Mouse (Mus musculus) forebrain, postnatal 0 days (tissue): ENCODE data around the gene Bbs7. TPM values are rescaled to one million over a fixed set of nuclear protein-coding genes. Genes with fewer than 3 reads are reported as not detected.

ENCODE experiments used
- ATAC-seq: fragments of 200-750 bp; cut with Nextera tagmentation; 2 replicates; pipeline ENCODE4 v1.8.0; 2017; ENCODE audit warnings: mild to moderate bottlenecking, moderate library complexity
- DNase-seq: peaks from one replicate; pipeline ENCODE4 v3.0.0-alpha.2; 2015
- H3K27ac ChIP-seq: fragments of 300-500 bp; sonication (generic); 2 replicates; pipeline ENCODE4 v1.5.1; 2014; ENCODE audit warnings: low read depth, mild to moderate bottlenecking, antibody characterized with exemption, low read length, moderate library complexity, mixed read lengths
- H3K27me3 ChIP-seq: fragments of 300-500 bp; sonication (generic); 2 replicates; pipeline ENCODE4 v1.6.1; 2014; ENCODE audit warnings: mild to moderate bottlenecking, low read length, mixed read lengths; ENCODE audit not compliant: insufficient read depth
- H3K36me3 ChIP-seq: fragments of 300-500 bp; sonication (generic); 2 replicates; pipeline ENCODE4 v1.6.1; 2014; ENCODE audit warnings: mild to moderate bottlenecking, moderate library complexity; ENCODE audit not compliant: insufficient read depth
- H3K4me1 ChIP-seq: fragments of 300-500 bp; sonication (generic); 2 replicates; pipeline ENCODE4 v1.6.1; 2014; ENCODE audit warnings: antibody characterized with exemption; ENCODE audit not compliant: insufficient read depth
- H3K4me2 ChIP-seq: fragments of 300-500 bp; sonication (generic); 2 replicates; pipeline ENCODE4 v1.6.1; 2014; ENCODE audit warnings: low read depth, mild to moderate bottlenecking, moderate library complexity
- H3K4me3 ChIP-seq: fragments of 300-500 bp; sonication (generic); 2 replicates; pipeline ENCODE4 v1.5.1; 2014; ENCODE audit warnings: low read depth, low read length, mixed read lengths
- H3K9ac ChIP-seq: fragments of 300-500 bp; sonication (generic); 2 replicates; pipeline ENCODE4 v1.6.1; 2014; ENCODE audit warnings: mild to moderate bottlenecking
- H3K9me3 ChIP-seq: fragments of 300-500 bp; sonication (generic); 2 replicates; pipeline ENCODE4 v1.6.1; 2016; ENCODE audit warnings: low read length
- CTCF ChIP-seq: sonication (generic); IDR thresholded peaks from 2 replicates; pipeline ENCODE4 v1.5.1; 2016; ENCODE audit warnings: antibody characterized with exemption, control low read depth, low read depth
- WGBS: fragments of 180-500 bp; shearing (Covaris S2); extraction: QIAGEN DNeasy Blood & Tissue Kit; methylation state at CpG from one replicate; pipeline ENCODE4 v1.1.7; 2014; 5-methylcytosine and 5-hydroxymethylcytosine counted together
- polyA plus RNA-seq: library from polyadenylated mRNA; unstranded; fragments of >200 nt; fragmentation: Nextera tagmentation; extraction: Ambion mirVana; gene quantifications from 2 replicates; pipeline ENCODE4 v1.2.1, GENCODE M21; 2015
- total RNA-seq: library from RNA; depleted of rRNA; stranded (reverse); fragments of >200 nt; gene quantifications from 2 replicates; pipeline ENCODE4 v1.2.3, GENCODE M21; 2014

The Bbs7 gene
- total and polyA plus RNA-seq, 2 experiments from 2014 or later: 14.9 to 15.5 TPM

DNA sequence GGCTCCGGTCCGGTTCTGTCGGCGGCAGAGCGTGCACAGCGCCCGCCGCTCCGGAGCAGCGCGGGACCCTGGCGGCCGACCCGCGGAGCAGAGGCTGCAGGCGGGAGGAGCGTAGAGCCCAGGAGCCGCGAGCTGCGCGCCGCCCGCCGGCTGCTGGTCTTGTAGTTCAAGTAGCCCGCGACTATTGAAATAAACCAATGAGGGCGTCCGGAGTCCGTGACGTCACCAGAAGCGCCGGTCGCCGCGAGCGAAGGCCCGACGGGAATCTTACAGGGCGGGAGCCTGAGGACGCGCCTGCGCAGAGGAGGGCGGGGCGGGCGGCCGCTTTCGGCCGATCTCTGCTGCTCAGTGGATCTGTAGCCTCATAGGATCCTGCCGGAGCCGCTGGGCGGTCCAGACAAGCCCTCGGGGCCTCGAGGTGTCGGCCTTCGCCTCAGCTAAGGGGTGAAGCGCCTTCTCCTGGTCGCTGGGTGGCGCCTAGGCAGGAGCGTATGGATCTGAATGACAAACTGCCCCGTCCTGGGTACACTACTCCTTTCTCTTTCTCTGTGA is 41.4 kb downstream of the Bbs7 start, which contains the start of gene Ccna2:
TSS of gene Ccna2 (minus strand) at position 324 of the 552 bp plus-strand sequence.
- no peaks in the 10 kb centered on the region for H3K9me3 ChIP-seq
- 1% methylated on average over 57 of the region's 60 CpGs for WGBS

DNA sequence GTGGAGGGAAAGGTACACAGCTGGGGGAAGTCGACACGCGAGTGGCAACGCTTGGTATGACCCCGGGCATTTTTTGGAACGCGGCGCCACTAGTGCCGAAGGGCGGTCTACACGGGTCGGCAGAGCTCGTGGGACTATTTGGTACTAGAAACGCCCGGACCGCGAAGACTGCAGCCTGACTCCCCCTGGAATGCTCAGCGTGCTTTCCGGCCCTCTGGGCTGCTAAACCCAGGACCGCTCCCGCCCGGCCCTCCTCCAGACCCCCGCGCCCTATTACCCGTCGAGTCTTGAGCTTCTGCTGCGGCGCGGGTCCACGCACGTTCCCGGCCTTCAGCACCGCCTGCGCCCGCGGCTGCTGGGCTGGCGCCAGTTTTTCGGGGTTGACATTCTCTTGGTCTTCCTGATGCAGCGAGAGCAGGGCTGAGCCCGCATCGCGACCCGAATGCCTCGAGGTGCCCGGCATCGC is 41.9 kb downstream of the Bbs7 start:
- Histone ChIP-seq H3K27me3 (no peaks in the 10 kb centered on the region), H3K9me3 (no peaks in the 10 kb centered on the region), H3K36me3 (peaks cover 11% of the 10 kb centered on the region), H3K4me3 (peak overlapping the region; percentile 65), H3K9ac (peak overlapping the region; percentile 41), H3K27ac (no peak overlapping the region), H3K4me1 (0 out of 2 replicates have a peak, but pooled peaks cover 4% of the 10 kb centered on the region), H3K4me2 (peak overlapping the region; percentile 99)
- WGBS: under 1% methylated on average over 46 of the region's 46 CpGs
- no peak for TF ChIP-seq CTCF
- no peak; the same call in 1 of the 2 replicates for ATAC-seq
- no peak for DNase-seq

More for the DNA sequence above, 41.4 kb downstream of the Bbs7 start, which contains the start of gene Ccna2:
- ATAC-seq: peak; percentile 99
- peak; percentile 58 for TF ChIP-seq CTCF
- Histone ChIP-seq H3K4me1 (0 out of 2 replicates have a peak, but pooled peaks cover 4% of the 10 kb centered on the region), H3K4me3 (peak within 1 kb of the TSS; percentile 65), H3K4me2 (peak within 1 kb of the TSS; percentile 99), H3K9ac (peak within 1 kb of the TSS; percentile 75), H3K27me3 (no peaks in the 10 kb centered on the region), H3K36me3 (peaks cover 6% of the 10 kb centered on the region; the same call in 1 of the 2 replicates), H3K27ac (peak within 1 kb of the TSS; percentile 93)
- peak; percentile 98 for DNase-seq

DNA sequence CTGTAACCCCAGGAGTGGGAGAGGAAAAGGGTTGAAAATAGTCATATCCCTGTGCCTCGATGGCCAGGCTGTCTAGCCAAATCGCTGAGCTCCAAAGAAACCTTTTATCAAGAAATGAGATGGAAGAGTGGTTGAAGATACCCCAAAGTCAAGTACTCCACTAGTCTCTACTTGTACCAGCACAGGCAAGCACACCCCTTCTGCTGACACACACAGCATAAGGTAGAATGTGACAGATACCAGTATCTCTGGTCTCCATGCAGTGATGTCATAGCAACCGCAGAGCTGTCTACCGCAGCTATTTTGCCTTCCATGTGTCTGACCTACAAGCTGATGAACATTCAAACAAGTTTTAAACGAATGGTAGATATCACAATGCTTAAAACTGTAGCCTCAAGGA is 43.4 kb downstream of the Bbs7 start:
- WGBS: 80% methylated on average over 5 of the region's 5 CpGs
- Histone ChIP-seq H3K9ac (no peak overlapping the region), H3K4me1 (0 out of 2 replicates have a peak, but pooled peaks cover 4% of the 10 kb centered on the region), H3K27ac (no peak overlapping the region), H3K9me3 (no peaks in the 10 kb centered on the region), H3K4me2 (peak overlapping the region; percentile 99; the same call in 1 of the 2 replicates), H3K36me3 (peaks cover 23% of the 10 kb centered on the region), H3K4me3 (no peak overlapping the region), H3K27me3 (no peaks in the 10 kb centered on the region)
- TF ChIP-seq CTCF: no peak
- ATAC-seq: no peak
- DNase-seq: no peak

DNA sequence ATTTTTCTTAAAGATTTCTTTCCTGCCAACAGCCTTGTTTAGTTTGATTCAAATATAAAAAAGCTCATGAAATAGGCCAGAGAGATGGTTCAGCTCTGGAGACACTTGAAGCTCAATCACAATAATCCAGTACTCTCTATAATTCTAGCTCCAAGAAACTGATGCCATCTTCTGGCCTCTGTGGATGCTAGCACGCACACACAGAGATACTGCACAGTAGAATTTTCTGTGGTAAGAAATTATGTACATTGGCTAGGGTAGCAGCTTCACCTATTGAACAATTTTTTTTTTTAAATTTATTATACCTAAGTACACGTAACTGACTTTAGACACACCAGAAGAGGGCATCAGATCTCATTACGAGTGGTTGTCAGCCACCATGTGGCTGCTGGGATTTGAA is 49.6 kb downstream of the Bbs7 start:
- Histone ChIP-seq H3K36me3 (peaks cover 70% of the 10 kb centered on the region), H3K4me2 (no peak overlapping the region), H3K27me3 (no peaks in the 10 kb centered on the region), H3K4me1 (no peaks in the 10 kb centered on the region), H3K9me3 (no peaks in the 10 kb centered on the region), H3K27ac (no peak overlapping the region), H3K4me3 (no peak overlapping the region), H3K9ac (no peak overlapping the region)
- 94% methylated on average over 3 of the region's 3 CpGs for WGBS
- ATAC-seq (no peak), DNase-seq (no peak)
- 0 out of 2 replicates have a peak, but pooled peaks have one; percentile 5 for TF ChIP-seq CTCF

DNA sequence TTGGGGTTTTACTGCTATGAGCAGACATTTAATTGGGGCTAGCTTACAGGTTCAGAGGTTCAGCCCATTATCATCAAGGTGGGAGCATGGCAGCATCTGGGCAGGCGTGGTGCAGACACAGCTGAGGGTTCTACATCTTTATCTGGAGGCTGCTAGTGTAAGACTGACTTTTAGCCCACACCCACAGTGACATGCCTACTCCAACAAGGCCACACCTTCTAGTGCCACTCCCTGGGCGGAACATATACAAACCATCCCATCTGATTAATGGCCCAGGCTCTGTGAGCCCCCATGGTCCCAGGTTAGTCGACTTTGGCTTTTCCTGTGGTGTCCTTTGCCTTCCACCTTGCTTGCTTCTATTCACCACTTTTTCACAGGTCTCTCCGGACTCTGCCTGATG is 53.7 kb downstream of the Bbs7 start:
- WGBS: 88% methylated on average over 4 of the region's 4 CpGs
- no peak for TF ChIP-seq CTCF
- Histone ChIP-seq H3K27ac (no peak overlapping the region), H3K4me1 (no peaks in the 10 kb centered on the region), H3K27me3 (no peaks in the 10 kb centered on the region), H3K4me3 (no peak overlapping the region), H3K9ac (no peak overlapping the region), H3K4me2 (no peak overlapping the region), H3K9me3 (no peaks in the 10 kb centered on the region), H3K36me3 (peaks cover 80% of the 10 kb centered on the region)
- ATAC-seq (no peak), DNase-seq (no peak)

DNA sequence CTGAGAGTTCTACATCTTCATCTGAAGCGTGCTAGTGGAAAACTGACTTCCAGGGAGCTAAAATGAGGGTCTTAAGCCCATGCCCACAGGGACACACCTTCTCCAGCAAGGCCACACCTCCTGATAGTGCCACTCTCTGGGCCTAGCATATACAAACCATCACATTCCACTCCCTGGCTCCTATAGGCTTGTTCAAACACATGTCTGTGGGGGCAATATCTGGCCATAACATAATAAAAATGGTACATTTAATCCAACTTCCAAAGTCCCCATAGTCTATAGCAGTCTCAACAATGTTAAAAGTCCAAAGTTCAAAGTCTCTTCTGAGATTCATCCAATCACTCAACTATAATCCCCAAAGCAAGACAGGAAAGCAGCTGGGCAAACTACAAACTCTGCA is 55.7 kb downstream of the Bbs7 start:
- WGBS: 100% methylated on average over 1 of the region's 1 CpGs
- no peak overlapping the region for H3K9ac ChIP-seq
- no peak for DNase-seq
- no peaks in the 10 kb centered on the region for H3K27me3 ChIP-seq
- H3K4me3 ChIP-seq: no peak overlapping the region
- no peak for ATAC-seq
- H3K27ac ChIP-seq: no peak overlapping the region
- no peak for TF ChIP-seq CTCF
- H3K4me1 ChIP-seq: peaks cover 5% of the 10 kb centered on the region; the same call in 1 of the 2 replicates
- peaks cover 64% of the 10 kb centered on the region for H3K36me3 ChIP-seq
- no peak overlapping the region for H3K4me2 ChIP-seq
- H3K9me3 ChIP-seq: no peaks in the 10 kb centered on the region

DNA sequence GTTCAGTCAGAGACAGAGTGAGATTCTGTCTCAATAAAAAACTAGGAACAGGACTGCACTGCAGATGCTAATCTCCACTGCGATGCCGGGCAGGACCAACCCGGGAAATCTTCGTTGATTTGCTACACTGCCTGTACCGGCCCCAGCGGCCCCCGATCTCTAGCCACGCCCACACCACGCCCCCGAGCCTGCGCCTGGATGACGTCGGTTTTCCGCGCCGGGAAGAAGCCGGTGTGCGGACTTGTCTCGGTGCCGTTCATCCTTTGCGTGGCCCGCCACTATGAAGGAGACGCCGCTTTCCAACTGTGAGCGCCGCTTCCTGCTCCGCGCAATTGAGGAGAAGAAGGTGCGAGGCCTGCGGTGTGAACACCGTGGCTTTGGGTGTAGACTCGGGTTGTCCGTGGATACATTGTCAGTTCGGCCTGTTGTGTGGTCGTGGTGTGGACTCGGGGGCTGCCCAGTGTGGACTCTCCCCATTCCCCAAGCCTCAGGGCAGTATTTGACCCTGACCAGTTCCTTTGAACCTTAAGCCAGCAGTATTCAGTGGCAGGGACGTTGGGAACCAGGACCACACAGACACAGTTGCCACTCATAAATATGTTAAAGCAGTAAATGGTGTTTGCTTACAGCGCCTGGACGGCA is 60.8 kb downstream of the Bbs7 start, which contains the start of gene Exosc9:
TSS of gene Exosc9 (plus strand) at position 201 of the 642 bp plus-strand sequence.
- peak; percentile 97 for ATAC-seq
- Histone ChIP-seq H3K9me3 (no peaks in the 10 kb centered on the region), H3K27me3 (no peaks in the 10 kb centered on the region), H3K4me2 (peak within 1 kb of the TSS; percentile 75), H3K9ac (peak within 1 kb of the TSS; percentile 71), H3K4me3 (peak within 1 kb of the TSS; percentile 78), H3K36me3 (peaks cover 27% of the 10 kb centered on the region), H3K4me1 (peaks cover 14% of the 10 kb centered on the region), H3K27ac (peak within 1 kb of the TSS; percentile 78)
- TF ChIP-seq CTCF: no peak
- under 1% methylated on average over 39 of the region's 39 CpGs for WGBS
- DNase-seq: peak; percentile 96
